Mouse (Mus musculus): Measurements from ENCODE around the gene Dennd1c. TPM values are rescaled to one million over a fixed set of nuclear protein-coding genes. Genes with fewer than 3 reads are reported as not detected.

The Dennd1c gene
- polyA plus RNA-seq, 1 experiment = 0.03 TPM

DNA sequence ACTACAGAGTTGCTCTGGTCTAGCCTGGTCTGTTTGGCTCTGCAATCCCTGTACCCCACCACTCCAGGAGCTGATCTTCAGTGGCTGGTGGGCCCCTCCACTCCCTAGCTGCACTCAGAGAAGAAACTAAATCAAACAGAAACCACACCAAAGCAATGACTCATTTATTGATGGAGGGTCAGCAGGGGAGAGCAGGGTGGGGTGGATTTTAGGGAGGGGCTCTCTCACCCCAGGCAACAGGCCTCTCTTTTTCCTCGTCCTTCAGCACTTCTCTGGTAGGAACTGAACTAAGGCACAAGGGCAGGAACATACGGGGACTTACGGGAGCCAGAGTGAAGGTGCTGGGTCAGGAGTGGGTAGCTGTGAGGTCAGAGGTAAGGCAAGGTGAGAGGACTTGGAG, 1.6 kb upstream of the Dennd1c start:
- Histone ChIP-seq H3K4me3 (replicated peaks) (no peak overlapping the region), H3K27me3 (ENCODE audit: control insufficient read depth) (no peaks in the 10 kb centered on the region; the same call in 1 of the 2 replicates), H3K4me1 (ENCODE audit: control insufficient read depth) (no peaks in the 10 kb centered on the region; the same call in 1 of the 2 replicates), H3K9me3 (ENCODE audit: control insufficient read depth, low read length) (no peaks in the 10 kb centered on the region), H3K36me3 (ENCODE audit: control insufficient read depth) (no peaks in the 10 kb centered on the region)
- TF ChIP-seq TAL1 (IDR thresholded peaks at IDR 0.05; ENCODE audit: low read length) (no peak), GATA1 (IDR thresholded peaks at IDR 0.05; ENCODE audit: low read length) (no peak)

DNA sequence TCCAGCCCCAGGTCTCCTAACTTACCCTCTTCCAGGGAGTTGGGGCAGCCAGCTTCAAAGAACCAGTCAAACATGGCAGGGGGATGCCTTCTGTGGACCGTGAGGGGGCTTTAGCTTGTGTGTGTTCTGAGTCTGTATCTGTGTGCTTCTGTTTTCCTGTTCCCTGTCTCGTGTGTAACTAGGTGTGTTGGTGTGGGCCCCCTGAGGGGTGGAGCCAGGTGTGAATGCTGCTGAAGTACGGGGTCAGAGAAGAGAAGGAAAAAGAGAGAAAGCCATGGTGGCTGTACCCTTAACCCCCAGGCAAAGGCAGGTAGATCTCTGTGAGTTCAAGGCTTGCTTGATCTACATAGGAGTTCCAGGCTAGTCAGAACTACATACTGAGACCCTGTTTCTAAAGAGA, 1.4 kb downstream of the Dennd1c start:
- Histone ChIP-seq H3K27me3 (ENCODE audit: control insufficient read depth) (no peaks in the 10 kb centered on the region; the same call in 1 of the 2 replicates), H3K36me3 (ENCODE audit: control insufficient read depth) (no peaks in the 10 kb centered on the region), H3K4me1 (ENCODE audit: control insufficient read depth) (no peaks in the 10 kb centered on the region; the same call in 1 of the 2 replicates), H3K9me3 (ENCODE audit: control insufficient read depth, low read length) (no peaks in the 10 kb centered on the region), H3K4me3 (replicated peaks) (no peak overlapping the region)
- no peak for TF ChIP-seq TAL1 (IDR thresholded peaks at IDR 0.05; ENCODE audit: low read length)
- TF ChIP-seq GATA1 (IDR thresholded peaks at IDR 0.05; ENCODE audit: low read length) = no peak

DNA sequence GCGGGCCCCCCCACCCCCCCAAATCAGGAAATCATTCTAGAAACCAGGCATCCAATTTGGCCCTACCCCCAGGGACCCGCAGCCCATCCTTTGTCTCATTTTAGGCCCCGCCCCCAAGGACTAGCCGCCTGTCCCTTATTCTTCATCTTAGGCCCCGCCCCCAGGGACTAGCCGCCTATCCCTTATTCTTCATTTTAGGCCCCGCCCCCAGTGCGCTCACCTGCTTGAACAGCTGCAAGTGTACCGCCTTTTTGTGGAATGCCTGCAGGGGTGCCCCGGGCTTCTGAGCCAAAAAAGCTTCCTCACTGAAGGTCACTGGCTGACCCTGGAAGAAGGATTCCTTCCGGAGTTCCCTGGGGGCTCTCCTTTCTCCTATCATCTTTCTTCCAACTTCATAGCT, 7.6 kb downstream of the Dennd1c start:
- TF ChIP-seq TAL1 (IDR thresholded peaks at IDR 0.05; ENCODE audit: low read length) (no peak), GATA1 (IDR thresholded peaks at IDR 0.05; ENCODE audit: low read length) (no peak)
- H3K4me3 ChIP-seq (replicated peaks) = no peak overlapping the region
- H3K9me3 ChIP-seq (ENCODE audit: control insufficient read depth, low read length) = no peaks in the 10 kb centered on the region
- peaks cover 6% of the 10 kb centered on the region; the same call in 1 of the 2 replicates for H3K27me3 ChIP-seq (ENCODE audit: control insufficient read depth)
- peaks cover 16% of the 10 kb centered on the region for H3K4me1 ChIP-seq (ENCODE audit: control insufficient read depth)
- no peaks in the 10 kb centered on the region for H3K36me3 ChIP-seq (ENCODE audit: control insufficient read depth)

DNA sequence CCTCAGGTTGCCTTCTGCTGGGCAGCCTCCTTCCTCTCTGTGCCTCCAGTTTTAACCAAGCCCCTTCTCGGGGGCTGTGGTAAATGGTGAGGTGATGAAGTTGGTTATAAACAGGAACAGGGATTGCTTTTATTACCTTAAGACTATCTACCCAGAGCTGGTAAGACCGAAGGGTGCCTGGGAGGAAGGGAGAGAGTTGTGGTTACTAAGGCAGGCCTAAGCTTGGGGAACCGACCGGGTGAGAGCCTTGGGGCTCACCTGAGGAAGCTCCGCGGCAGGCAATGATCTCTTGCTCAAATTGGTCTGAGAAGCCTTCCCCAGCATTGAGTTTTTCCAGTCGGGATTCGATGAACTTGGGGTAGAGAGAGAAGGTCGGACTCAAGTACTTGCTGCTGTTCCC, 8.0 kb downstream of the Dennd1c start:
- H3K4me1 ChIP-seq (ENCODE audit: control insufficient read depth) = peaks cover 17% of the 10 kb centered on the region
- TF ChIP-seq GATA1 (IDR thresholded peaks at IDR 0.05; ENCODE audit: low read length) (no peak), TAL1 (IDR thresholded peaks at IDR 0.05; ENCODE audit: low read length) (no peak)
- peaks cover 1% of the 10 kb centered on the region; the same call in 1 of the 2 replicates for H3K36me3 ChIP-seq (ENCODE audit: control insufficient read depth)

DNA sequence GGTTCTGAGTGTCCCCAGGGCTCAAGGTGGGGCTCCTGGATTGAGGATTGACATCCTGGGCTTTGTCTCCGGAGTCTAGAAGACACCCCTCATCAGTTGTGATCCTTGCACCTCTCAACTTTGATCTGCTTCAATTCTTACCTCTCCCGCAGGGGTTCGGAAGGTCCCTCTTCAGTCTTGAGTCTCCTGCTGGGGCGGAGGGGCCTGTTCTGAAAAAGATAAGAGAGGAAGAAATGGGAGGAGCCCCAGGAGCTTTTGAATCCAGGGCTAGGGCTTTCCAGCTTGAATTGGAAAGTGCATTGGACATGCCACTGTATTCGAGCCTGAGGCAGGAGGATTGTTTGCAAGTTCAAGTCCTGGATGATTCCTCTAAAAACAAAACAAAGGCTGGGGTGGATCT, 11.4 kb downstream of the Dennd1c start:
- Histone ChIP-seq H3K4me3 (replicated peaks) (no peak overlapping the region), H3K36me3 (ENCODE audit: control insufficient read depth) (peaks cover 3% of the 10 kb centered on the region; the same call in 1 of the 2 replicates)

More for the DNA sequence above, 8.0 kb downstream of the Dennd1c start:
- no peaks in the 10 kb centered on the region for H3K9me3 ChIP-seq (ENCODE audit: control insufficient read depth, low read length)
- H3K27me3 ChIP-seq (ENCODE audit: control insufficient read depth) = peaks cover 9% of the 10 kb centered on the region
- H3K4me3 ChIP-seq (replicated peaks) = no peak overlapping the region

DNA sequence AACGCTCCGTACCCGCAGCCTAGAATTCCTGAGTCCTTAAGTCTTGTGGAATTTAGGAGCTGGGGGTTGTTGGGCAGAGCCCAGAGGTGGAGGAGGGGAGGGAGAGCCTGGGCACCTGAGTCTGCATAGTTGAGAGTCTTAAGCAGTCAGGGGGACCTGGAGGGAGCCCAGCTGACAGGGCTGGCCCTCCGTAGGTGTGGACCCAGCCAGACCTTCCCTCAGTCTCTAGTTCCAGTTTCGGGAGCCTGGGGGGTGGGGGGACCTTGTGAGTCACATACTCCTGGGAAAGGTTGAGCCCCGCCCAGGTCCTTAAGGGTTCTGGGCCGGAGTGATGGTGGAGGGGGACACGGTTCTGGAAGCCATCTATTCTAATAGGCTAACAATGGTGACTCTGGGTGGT, 15.3 kb downstream of the Dennd1c start:
- H3K36me3 ChIP-seq (ENCODE audit: control insufficient read depth) = peaks cover 3% of the 10 kb centered on the region; the same call in 1 of the 2 replicates
- no peaks in the 10 kb centered on the region; the same call in 1 of the 2 replicates for H3K9me3 ChIP-seq (ENCODE audit: control insufficient read depth, low read length)
- H3K27me3 ChIP-seq (ENCODE audit: control insufficient read depth) = peaks cover 76% of the 10 kb centered on the region
- TF ChIP-seq TAL1 (IDR thresholded peaks at IDR 0.05; ENCODE audit: low read length) (no peak), GATA1 (IDR thresholded peaks at IDR 0.05; ENCODE audit: low read length) (no peak)
- H3K4me1 ChIP-seq (ENCODE audit: control insufficient read depth) = peaks cover 49% of the 10 kb centered on the region
- H3K4me3 ChIP-seq (replicated peaks) = no peak overlapping the region

More for the DNA sequence above, 11.4 kb downstream of the Dennd1c start:
- TF ChIP-seq GATA1 (IDR thresholded peaks at IDR 0.05; ENCODE audit: low read length) (no peak), TAL1 (IDR thresholded peaks at IDR 0.05; ENCODE audit: low read length) (no peak)
- H3K4me1 ChIP-seq (ENCODE audit: control insufficient read depth) = peaks cover 26% of the 10 kb centered on the region
- peaks cover 38% of the 10 kb centered on the region for H3K27me3 ChIP-seq (ENCODE audit: control insufficient read depth)
- H3K9me3 ChIP-seq (ENCODE audit: control insufficient read depth, low read length) = no peaks in the 10 kb centered on the region; the same call in 1 of the 2 replicates

DNA sequence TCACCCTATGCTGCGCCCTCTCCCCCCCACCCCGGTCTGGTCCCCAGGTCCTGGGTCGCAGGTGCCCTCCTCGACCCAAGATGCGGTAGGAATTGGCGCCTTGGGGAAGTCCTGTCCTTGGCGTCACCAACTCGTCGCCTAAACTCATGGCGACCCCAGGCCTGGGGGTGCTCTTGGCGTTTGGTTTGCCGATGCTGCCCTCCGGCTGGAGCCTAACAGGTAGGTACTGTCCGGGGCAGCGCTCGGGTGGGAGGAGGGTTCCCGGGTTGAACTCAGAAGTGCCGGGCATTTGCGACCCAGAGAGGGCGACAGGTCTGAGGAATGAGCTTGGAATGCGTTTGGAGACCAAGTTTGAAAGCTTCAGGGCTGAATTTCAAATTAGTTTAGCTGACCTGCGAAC, 15.8 kb downstream of the Dennd1c start:
- Histone ChIP-seq H3K4me1 (ENCODE audit: control insufficient read depth) (peaks cover 49% of the 10 kb centered on the region), H3K4me3 (replicated peaks) (peak overlapping the region; percentile 48)

DNA sequence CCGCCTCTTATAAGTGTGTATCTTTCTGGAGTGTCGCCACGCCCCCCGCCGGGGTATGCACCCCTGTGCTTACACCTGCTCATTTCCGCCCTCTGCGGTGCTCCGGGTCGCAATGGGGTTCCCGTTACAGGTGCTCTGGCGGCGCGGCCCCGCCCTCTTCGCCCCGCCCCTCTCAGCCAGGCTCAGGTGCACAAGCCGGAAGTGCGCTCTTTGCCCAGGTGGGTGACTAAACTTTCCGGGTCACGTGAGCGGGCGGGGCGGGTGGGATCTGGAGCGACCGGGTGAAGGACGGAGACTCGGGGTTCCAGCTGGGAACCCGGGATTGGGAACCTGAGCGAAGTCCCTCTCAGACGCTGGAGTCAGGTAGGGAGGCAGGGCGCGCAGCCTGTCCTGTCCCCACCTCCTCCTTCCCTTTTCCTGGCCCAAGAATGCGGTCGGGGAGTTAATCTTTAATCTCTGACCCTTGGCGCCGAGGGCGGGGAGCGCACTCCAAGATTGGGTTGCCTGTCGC, 16.2 kb downstream of the Dennd1c start:
- Histone ChIP-seq H3K27me3 (ENCODE audit: control insufficient read depth) (peaks cover 78% of the 10 kb centered on the region), H3K36me3 (ENCODE audit: control insufficient read depth) (peaks cover 3% of the 10 kb centered on the region; the same call in 1 of the 2 replicates), H3K9me3 (ENCODE audit: control insufficient read depth, low read length) (no peaks in the 10 kb centered on the region; the same call in 1 of the 2 replicates), H3K4me3 (replicated peaks) (peak overlapping the region; percentile 48), H3K4me1 (ENCODE audit: control insufficient read depth) (peaks cover 44% of the 10 kb centered on the region)
- no peak for TF ChIP-seq TAL1 (IDR thresholded peaks at IDR 0.05; ENCODE audit: low read length)
- TF ChIP-seq GATA1 (IDR thresholded peaks at IDR 0.05; ENCODE audit: low read length) = no peak

More for the DNA sequence above, 15.8 kb downstream of the Dennd1c start:
- H3K9me3 ChIP-seq (ENCODE audit: control insufficient read depth, low read length) = no peaks in the 10 kb centered on the region; the same call in 1 of the 2 replicates
- TF ChIP-seq TAL1 (IDR thresholded peaks at IDR 0.05; ENCODE audit: low read length) (no peak), GATA1 (IDR thresholded peaks at IDR 0.05; ENCODE audit: low read length) (no peak)
- peaks cover 79% of the 10 kb centered on the region for H3K27me3 ChIP-seq (ENCODE audit: control insufficient read depth)
- H3K36me3 ChIP-seq (ENCODE audit: control insufficient read depth) = peaks cover 3% of the 10 kb centered on the region; the same call in 1 of the 2 replicates

DNA sequence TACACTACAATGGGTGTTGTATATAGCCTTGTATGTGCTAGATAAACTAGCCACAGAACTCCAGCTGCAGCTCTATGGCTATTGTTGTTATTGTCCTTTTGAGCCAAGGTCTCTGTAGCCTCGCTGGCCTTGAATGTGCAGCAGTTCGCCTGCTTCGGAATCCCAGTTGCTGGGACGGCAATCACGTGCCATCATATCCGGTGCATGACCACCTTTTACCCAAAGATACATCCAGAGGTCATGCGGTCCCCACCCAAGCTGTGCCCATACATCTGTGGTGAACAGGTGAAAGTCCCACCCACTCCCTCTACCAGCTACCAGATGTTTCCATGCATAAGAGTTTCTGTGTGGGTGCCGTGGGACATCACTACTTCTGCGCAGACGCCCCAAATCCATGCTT, 17.2 kb downstream of the Dennd1c start:
- H3K9me3 ChIP-seq (ENCODE audit: control insufficient read depth, low read length) = no peaks in the 10 kb centered on the region; the same call in 1 of the 2 replicates
- no peak overlapping the region for H3K4me3 ChIP-seq (replicated peaks)
- TF ChIP-seq TAL1 (IDR thresholded peaks at IDR 0.05; ENCODE audit: low read length) = no peak
- no peak for TF ChIP-seq GATA1 (IDR thresholded peaks at IDR 0.05; ENCODE audit: low read length)
- peaks cover 34% of the 10 kb centered on the region for H3K4me1 ChIP-seq (ENCODE audit: control insufficient read depth)
- H3K27me3 ChIP-seq (ENCODE audit: control insufficient read depth) = peaks cover 76% of the 10 kb centered on the region
- H3K36me3 ChIP-seq (ENCODE audit: control insufficient read depth) = peaks cover 3% of the 10 kb centered on the region; the same call in 1 of the 2 replicates
